Mouse (Mus musculus): ENCODE results near the gene Nod1.

DNA sequence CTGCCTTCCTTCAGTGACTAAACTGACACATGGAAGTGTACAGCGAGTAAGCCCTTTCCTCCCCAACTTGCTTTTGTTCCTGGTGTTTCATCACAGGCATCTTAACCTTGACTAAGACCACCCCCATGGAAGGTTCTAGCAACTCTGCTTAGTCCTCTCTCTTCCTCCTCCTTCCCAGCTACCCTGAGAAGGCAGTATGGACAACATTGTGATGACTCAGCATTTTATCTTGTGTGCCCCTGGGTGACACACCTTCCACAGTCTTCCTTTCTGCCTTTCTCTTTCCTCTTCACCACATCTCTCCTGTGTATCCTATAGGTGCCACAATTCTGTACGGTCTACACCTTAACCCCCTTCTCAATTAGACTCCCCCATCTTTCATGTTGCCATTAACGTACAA, 41.8 kb upstream of the Nod1 start:
- TF ChIP-seq CTCF (IDR thresholded peaks at IDR 0.05; ENCODE audit: low read depth, low read length), result no peak
- no peak for TF ChIP-seq POLR2A (IDR thresholded peaks at IDR 0.05; ENCODE audit: insufficient read depth, low read length)
